10 mouse cellular contexts compared by ENCODE assay signal in genomic region chr5:25526926-25527325, GRCm38 (mm10). TPM values are rescaled to one million over a fixed set of nuclear protein-coding genes. Genes with fewer than 3 reads are reported as not detected.
DNase-seq lines count a peak whose midpoint lies in the region; ATAC-seq and TF ChIP-seq lines count a peak whose summit lies in the region.
"Had no signal": no experiment of that assay in that cellular context is flagged by ENCODE, and none has a peak within 500 bp of the region (broad histone marks: within the 10 kb centered on the region; RNA-seq: fewer than 3 reads in every experiment).

No protein-coding gene starts in this region.

- TF ChIP-seq CTCF in forebrain, postnatal 0 days (IDR thresholded peaks at IDR 0.05; ENCODE audit: low read depth) = no peak

- 57% methylated on average over 4 of the region's 4 CpGs for WGBS in forebrain, embryonic 13.5 days
- 22% methylated on average over 4 of the region's 4 CpGs for WGBS in forebrain, postnatal 0 days
- WGBS in embryonic facial prominence, embryonic 14.5 days = 7% methylated on average over 4 of the region's 4 CpGs
- 40% methylated on average over 4 of the region's 4 CpGs for WGBS in stomach, embryonic 15.5 days
- 42% methylated on average over 4 of the region's 4 CpGs for WGBS in hindbrain, embryonic 12.5 days

- H3K4me1 ChIP-seq in forebrain, embryonic 13.5 days = peaks cover 13% of the 10 kb centered on the region
- H3K4me1 ChIP-seq in forebrain, postnatal 0 days (ENCODE audit: insufficient read depth) = no peaks in the 10 kb centered on the region
- H3K4me1 ChIP-seq in embryonic facial prominence, embryonic 14.5 days (ENCODE audit: control insufficient read depth, insufficient read depth, low read length) = peaks cover 4% of the 10 kb centered on the region; the same call in 1 of the 2 replicates
- peaks cover 13% of the 10 kb centered on the region; the same call in 1 of the 2 replicates for H3K4me1 ChIP-seq in stomach, embryonic 15.5 days
- H3K4me1 ChIP-seq in hindbrain, embryonic 12.5 days = peaks cover 8% of the 10 kb centered on the region; the same call in 1 of the 2 replicates

- H3K4me3 ChIP-seq in forebrain, embryonic 13.5 days = no peak overlapping the region
- H3K4me3 ChIP-seq in forebrain, postnatal 0 days (ENCODE audit: low read depth, low read length) = no peak overlapping the region
- H3K4me3 ChIP-seq in embryonic facial prominence, embryonic 14.5 days (ENCODE audit: low read depth, low read length) = no peak overlapping the region
- H3K4me3 ChIP-seq in stomach, embryonic 15.5 days (replicated peaks) = no peak overlapping the region
- H3K4me3 ChIP-seq in hindbrain, embryonic 12.5 days = no peak overlapping the region
- H3K4me3 ChIP-seq: forebrain, embryonic 12.5 days had no signal

- DNase-seq in forebrain, postnatal 0 days = no peak
- peak; percentile 14 for DNase-seq in right cerebral cortex, postnatal 14 days
- DNase-seq in right cerebral cortex, postnatal 36 days (ENCODE audit: low spot score in 2 of 2) = no peak
- DNase-seq in embryonic facial prominence, embryonic 14.5 days (ENCODE audit: low spot score) = peak; percentile 6
- DNase-seq in lung, postnatal 14 days = no peak

- H3K9me3 ChIP-seq in forebrain, embryonic 13.5 days (replicated peaks) = no peaks in the 10 kb centered on the region
- H3K9me3 ChIP-seq in forebrain, postnatal 0 days (ENCODE audit: low read length) = no peaks in the 10 kb centered on the region
- no peaks in the 10 kb centered on the region for H3K9me3 ChIP-seq in embryonic facial prominence, embryonic 14.5 days (ENCODE audit: control insufficient read depth, low read length)
- H3K9me3 ChIP-seq in stomach, embryonic 15.5 days = no peaks in the 10 kb centered on the region
- H3K9me3 ChIP-seq in hindbrain, embryonic 12.5 days (replicated peaks) = no peaks in the 10 kb centered on the region
- H3K9me3 ChIP-seq: forebrain, embryonic 12.5 days had no signal

- peak overlapping the region; percentile 21; the same call in 1 of the 2 replicates for H3K9ac ChIP-seq in forebrain, embryonic 13.5 days
- no peak overlapping the region for H3K9ac ChIP-seq in forebrain, postnatal 0 days
- H3K9ac ChIP-seq in embryonic facial prominence, embryonic 14.5 days (ENCODE audit: low read depth, low read length) = peak overlapping the region; percentile 14; the same call in 1 of the 2 replicates
- no peak overlapping the region for H3K9ac ChIP-seq in stomach, embryonic 15.5 days
- no peak overlapping the region for H3K9ac ChIP-seq in hindbrain, embryonic 12.5 days
- H3K9ac ChIP-seq: forebrain, embryonic 12.5 days had no signal

- no peak overlapping the region for H3K4me2 ChIP-seq in forebrain, embryonic 13.5 days
- H3K4me2 ChIP-seq in forebrain, postnatal 0 days (ENCODE audit: low read depth) = no peak overlapping the region
- no peak overlapping the region for H3K4me2 ChIP-seq in embryonic facial prominence, embryonic 14.5 days (ENCODE audit: low read depth, low read length)
- H3K4me2 ChIP-seq in stomach, embryonic 15.5 days = no peak overlapping the region
- H3K4me2 ChIP-seq in hindbrain, embryonic 12.5 days (replicated peaks) = no peak overlapping the region
- H3K4me2 ChIP-seq: forebrain, embryonic 12.5 days had no signal

- H3K27me3 ChIP-seq in forebrain, embryonic 13.5 days = no peaks in the 10 kb centered on the region
- H3K27me3 ChIP-seq in forebrain, postnatal 0 days (ENCODE audit: insufficient read depth, low read length) = no peaks in the 10 kb centered on the region
- H3K27me3 ChIP-seq in embryonic facial prominence, embryonic 14.5 days (replicated peaks; ENCODE audit: control insufficient read depth, insufficient read depth, low read length) = no peaks in the 10 kb centered on the region
- no peaks in the 10 kb centered on the region for H3K27me3 ChIP-seq in stomach, embryonic 15.5 days (replicated peaks)
- H3K27me3 ChIP-seq in hindbrain, embryonic 12.5 days = no peaks in the 10 kb centered on the region
- H3K27me3 ChIP-seq: forebrain, embryonic 12.5 days had no signal

- H3K27ac ChIP-seq in forebrain, embryonic 13.5 days = no peak overlapping the region
- H3K27ac ChIP-seq in forebrain, postnatal 0 days (ENCODE audit: low read depth, low read length) = no peak overlapping the region
- no peak overlapping the region for H3K27ac ChIP-seq in embryonic facial prominence, embryonic 14.5 days (replicated peaks; ENCODE audit: low read depth, low read length)
- peak overlapping the region; percentile 17 for H3K27ac ChIP-seq in stomach, embryonic 15.5 days
- no peak overlapping the region for H3K27ac ChIP-seq in hindbrain, embryonic 12.5 days
- H3K27ac ChIP-seq: forebrain, embryonic 12.5 days; macrophage had no signal

- no peak for ATAC-seq in forebrain, embryonic 13.5 days
- ATAC-seq in forebrain, postnatal 0 days = no peak
- ATAC-seq in embryonic facial prominence, embryonic 14.5 days (ENCODE audit: low read depth) = no peak
- no peak for ATAC-seq in stomach, embryonic 15.5 days (ENCODE audit: insufficient read depth, low FRiP score, low read depth)
- ATAC-seq in hindbrain, embryonic 12.5 days (ENCODE audit: low FRiP score) = no peak

- H3K36me3 ChIP-seq in forebrain, embryonic 13.5 days (ENCODE audit: poor library complexity, severe bottlenecking) = no peaks in the 10 kb centered on the region
- no peaks in the 10 kb centered on the region for H3K36me3 ChIP-seq in forebrain, postnatal 0 days (ENCODE audit: insufficient read depth)
- H3K36me3 ChIP-seq in embryonic facial prominence, embryonic 14.5 days (ENCODE audit: control insufficient read depth, insufficient read depth, low read length) = no peaks in the 10 kb centered on the region
- no peaks in the 10 kb centered on the region for H3K36me3 ChIP-seq in stomach, embryonic 15.5 days
- no peaks in the 10 kb centered on the region for H3K36me3 ChIP-seq in hindbrain, embryonic 12.5 days
- H3K36me3 ChIP-seq: forebrain, embryonic 12.5 days had no signal

RNA-seq across cellular contexts. Expression of gene Cct8l1, which starts 11.1 kb away (rescaled TPM):
- polyA plus RNA-seq in forebrain, embryonic 13.5 days (2015; fragmentation: Nextera tagmentation; extraction: Ambion mirVana) = not detected in 2 replicates
- total RNA-seq in forebrain, postnatal 0 days (2014; rRNA removed) = not detected in 2 replicates
- not detected in 2 replicates for polyA plus RNA-seq in forebrain, postnatal 0 days (2015; fragmentation: Nextera tagmentation; extraction: Ambion mirVana)
- polyA plus RNA-seq in embryonic facial prominence, embryonic 14.5 days (2014; fragmentation: Nextera tagmentation; extraction: Ambion mirVana) = not detected in 2 replicates
- 0.09 TPM in 1 of 2 replicates, not detected in the other for polyA plus RNA-seq in stomach, embryonic 15.5 days (2015; fragmentation: Nextera tagmentation; extraction: Ambion mirVana)
- polyA plus RNA-seq in hindbrain, embryonic 12.5 days (2016; fragmentation: Nextera tagmentation; extraction: Ambion mirVana) = 0.14 TPM in 1 of 2 replicates, not detected in the other
- polyA plus RNA-seq: macrophage had no signal

RNA-seq across cellular contexts. Expression of gene Kmt2c, which starts 28.3 kb away (rescaled TPM):
- 24.1 and 25.0 TPM in 2 replicates for polyA plus RNA-seq in forebrain, embryonic 13.5 days (2015; fragmentation: Nextera tagmentation; extraction: Ambion mirVana)
- 46.7 and 58.9 TPM in 2 replicates for total RNA-seq in forebrain, postnatal 0 days (2014; rRNA removed)
- 6.1 and 11.3 TPM in 2 replicates for polyA plus RNA-seq in forebrain, postnatal 0 days (2015; fragmentation: Nextera tagmentation; extraction: Ambion mirVana)
- 19.9 and 20.0 TPM in 2 replicates for polyA plus RNA-seq in embryonic facial prominence, embryonic 14.5 days (2014; fragmentation: Nextera tagmentation; extraction: Ambion mirVana)
- 13.4 and 14.2 TPM in 2 replicates for polyA plus RNA-seq in stomach, embryonic 15.5 days (2015; fragmentation: Nextera tagmentation; extraction: Ambion mirVana)
- polyA plus RNA-seq in hindbrain, embryonic 12.5 days (2016; fragmentation: Nextera tagmentation; extraction: Ambion mirVana) = 27.1 and 27.9 TPM in 2 replicates

Comparison
In these comparisons a context has a peak if more than half of its experiments do, and no peak if none do; other contexts are left out.
1. H3K9ac ChIP-seq: peak in forebrain, embryonic 13.5 days (single experiment) and embryonic facial prominence, embryonic 14.5 days (single experiment); none in forebrain, postnatal 0 days (single experiment), stomach, embryonic 15.5 days (single experiment) and hindbrain, embryonic 12.5 days (single experiment).
2. DNase-seq: peak in right cerebral cortex, postnatal 14 days (single experiment) and embryonic facial prominence, embryonic 14.5 days (single experiment); none in forebrain, postnatal 0 days (single experiment), right cerebral cortex, postnatal 36 days (0 of 2) and lung, postnatal 14 days (single experiment).